Mouse (Mus musculus) spleen, postnatal 4 days (tissue): Measurements from ENCODE around the gene Srebf2.

Source experiments
- DNase-seq, 2 experiments: peaks; one replicate each; pipeline ENCODE4 v3.0.0; 2022; ENCODE audit warnings: low spot score in 2 of 2

The Srebf2 gene

GRCm38 (mm10) chr15:82182311-82182710 lies 35.3 kb downstream of the Srebf2 start:
- no peak for DNase-seq

DNA sequence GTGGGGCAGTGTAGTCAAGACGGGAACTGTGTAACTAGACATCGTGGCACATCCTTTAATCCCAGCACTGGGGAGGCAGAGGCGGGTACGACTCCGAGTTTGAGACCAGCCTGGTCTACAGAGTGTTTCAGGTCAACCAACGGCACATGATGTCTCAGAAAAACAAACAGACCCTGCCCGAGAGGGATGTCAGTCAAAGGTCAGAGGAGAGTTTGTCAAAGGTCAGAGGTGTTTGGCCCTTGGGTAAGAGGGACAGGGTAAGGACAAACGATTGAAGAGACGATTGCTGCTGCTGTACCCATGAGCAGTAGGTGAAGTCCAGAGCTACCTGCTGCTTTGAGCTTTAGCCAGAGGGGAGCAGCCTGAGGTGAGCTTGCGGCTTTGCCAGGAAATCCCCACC lies 36.6 kb downstream of the Srebf2 start:
- no peak for DNase-seq

- peak; percentile 75 to 80 for DNase-seq
Observed at GRCm38 (mm10) chr15:82184183-82184582, 37.2 kb downstream of the Srebf2 start.

DNA sequence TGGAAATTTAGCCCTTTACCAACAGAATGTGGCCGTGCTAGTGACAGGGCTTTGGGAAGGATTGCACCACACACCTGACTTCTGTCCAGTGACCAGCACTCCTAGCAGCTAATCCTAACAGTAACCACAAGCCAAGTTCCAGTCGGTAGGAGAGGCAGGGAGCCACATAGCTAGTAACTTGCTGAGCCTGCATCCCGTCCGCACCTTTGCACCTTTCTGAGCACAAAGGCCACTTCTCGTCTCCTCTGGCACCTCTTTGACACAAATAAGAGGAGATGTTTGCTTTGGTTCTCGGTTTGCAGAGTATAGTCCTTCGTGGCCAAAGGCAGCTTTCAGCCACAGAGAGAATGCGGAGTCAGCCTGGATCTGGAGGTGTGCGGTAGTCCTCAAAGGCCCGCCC lies 37.7 kb downstream of the Srebf2 start:
- no peak for DNase-seq

DNA sequence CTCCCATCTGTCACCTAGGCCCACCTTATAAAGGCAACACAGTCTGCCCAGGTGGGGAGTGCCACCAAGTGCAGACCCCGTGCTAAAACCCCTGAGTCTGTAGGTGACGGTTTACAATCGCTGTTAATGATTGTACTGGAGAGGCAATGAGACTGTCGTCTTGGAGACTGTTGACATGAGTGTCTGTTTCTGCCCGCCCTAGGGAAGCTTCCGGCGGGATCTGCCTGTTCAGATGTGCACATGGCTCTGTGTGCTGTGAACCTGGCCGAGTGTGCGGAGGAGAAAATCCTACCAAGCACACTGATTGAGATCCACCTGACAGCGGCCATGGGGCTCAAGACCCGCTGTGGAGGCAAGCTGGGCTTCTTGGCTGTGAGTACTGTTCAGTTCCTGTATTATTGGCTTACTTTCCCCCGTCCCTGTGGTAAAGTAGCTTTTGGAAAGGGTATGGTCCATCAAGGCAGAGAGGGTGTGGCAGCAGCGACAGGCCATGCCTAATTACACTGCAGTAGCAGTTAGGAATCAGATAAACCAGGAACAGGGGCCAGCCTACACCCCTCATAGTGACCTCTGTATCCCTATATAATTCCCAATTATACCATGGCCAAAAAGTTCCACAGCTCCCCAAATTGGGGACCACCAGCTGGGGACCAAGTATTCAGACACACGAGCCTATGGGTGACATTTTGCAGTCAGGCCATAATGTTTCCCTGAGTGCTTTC lies 38.2 kb downstream of the Srebf2 start:
- no peak for DNase-seq

DNA sequence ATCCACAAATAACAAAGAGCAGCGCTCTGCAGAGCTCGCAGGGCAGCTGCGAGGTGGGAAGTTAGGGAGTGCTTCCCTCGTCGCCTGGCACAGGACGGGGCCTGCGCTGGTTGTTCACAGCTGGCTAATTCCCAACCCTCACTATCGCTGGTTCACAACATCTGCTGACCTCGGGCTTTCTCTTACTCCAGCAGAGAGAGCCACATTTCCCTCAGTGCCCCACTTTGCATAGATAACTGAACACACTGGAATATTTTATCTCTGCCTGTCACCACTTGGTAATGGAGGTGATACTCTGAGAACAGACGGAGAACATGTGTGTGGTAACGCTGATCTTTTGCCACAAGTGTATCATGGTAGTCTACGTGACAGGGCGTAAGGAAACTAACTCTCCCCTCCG lies 39.1 kb downstream of the Srebf2 start:
- DNase-seq = peak in 1 of 2 experiments; percentile 57

GRCm38 (mm10) chr15:82186931-82187330 lies 40.0 kb downstream of the Srebf2 start:
- DNase-seq = peak; percentile 45 to 70

DNA sequence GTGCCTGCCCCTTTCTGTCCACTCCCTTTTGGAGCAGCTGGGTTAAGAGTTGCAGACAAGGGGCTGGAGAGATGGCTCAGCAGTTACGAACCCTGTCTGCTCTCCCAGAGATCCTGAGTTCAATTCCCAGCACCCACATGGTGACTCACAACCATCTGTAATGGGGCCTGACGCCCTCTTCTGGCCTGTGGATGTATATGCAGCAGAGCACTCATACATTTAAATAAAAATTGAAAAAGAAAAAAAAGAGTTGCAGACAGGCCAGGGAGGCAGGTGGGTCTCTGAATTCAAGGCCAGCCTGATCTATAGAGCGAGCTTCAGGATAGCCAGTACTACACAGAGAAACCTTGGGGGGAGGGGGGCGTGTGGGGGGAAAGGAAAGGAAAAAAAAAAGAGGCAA lies 40.4 kb downstream of the Srebf2 start:
- DNase-seq = no peak

- DNase-seq = no peak
Observed at GRCm38 (mm10) chr15:82187924-82188323, 40.9 kb downstream of the Srebf2 start.

- DNase-seq = peak; percentile 70 to 86
Observed at GRCm38 (mm10) chr15:82188481-82189240, 41.7 kb downstream of the Srebf2 start.

GRCm38 (mm10) chr15:82192617-82193016 lies 45.6 kb downstream of the Srebf2 start:
- no peak for DNase-seq

DNA sequence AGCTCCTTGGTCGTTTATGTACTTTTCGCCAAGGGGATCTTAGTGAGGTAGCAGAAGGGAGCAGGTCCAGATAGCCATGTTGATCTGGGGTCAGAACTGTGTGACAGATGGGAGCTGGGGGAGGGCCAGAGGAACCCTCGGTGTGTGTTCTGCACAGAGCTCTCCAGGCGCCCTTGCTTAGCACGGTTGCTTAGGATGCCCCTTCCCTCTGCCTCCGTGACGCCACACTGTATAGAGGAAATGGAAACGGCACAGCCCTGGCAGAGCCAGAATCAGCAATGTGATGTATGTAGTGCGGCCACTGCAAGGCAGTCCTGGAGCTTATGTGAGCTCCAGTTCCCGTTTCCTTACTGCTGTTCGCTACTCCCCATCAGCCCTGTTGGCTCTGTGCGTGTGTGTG lies 49.3 kb downstream of the Srebf2 start:
- DNase-seq = no peak

GRCm38 (mm10) chr15:82197246-82197750 lies 50.3 kb downstream of the Srebf2 start:
- no peak for DNase-seq

DNA sequence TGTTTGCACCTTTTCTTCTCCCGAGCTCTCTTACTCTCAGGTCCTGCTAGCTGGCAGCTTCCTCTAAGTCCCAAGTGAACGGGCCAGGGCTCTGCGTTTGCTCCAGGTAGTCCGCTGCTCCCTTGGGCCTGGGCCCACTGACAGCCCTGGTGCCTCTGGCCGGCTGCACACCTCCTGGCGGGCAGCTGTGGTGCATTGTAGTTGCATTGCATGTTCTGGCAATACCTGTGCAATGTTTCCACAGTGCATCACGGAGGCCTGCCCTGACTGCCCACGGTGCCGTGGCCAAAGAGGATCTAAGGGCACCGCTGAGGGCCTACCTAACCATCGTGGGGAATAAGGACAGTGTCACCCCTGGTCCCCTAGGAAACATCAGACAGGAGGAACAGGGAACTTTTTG lies 51.0 kb downstream of the Srebf2 start:
- peak in 1 of 2 experiments; percentile 70 for DNase-seq

DNA sequence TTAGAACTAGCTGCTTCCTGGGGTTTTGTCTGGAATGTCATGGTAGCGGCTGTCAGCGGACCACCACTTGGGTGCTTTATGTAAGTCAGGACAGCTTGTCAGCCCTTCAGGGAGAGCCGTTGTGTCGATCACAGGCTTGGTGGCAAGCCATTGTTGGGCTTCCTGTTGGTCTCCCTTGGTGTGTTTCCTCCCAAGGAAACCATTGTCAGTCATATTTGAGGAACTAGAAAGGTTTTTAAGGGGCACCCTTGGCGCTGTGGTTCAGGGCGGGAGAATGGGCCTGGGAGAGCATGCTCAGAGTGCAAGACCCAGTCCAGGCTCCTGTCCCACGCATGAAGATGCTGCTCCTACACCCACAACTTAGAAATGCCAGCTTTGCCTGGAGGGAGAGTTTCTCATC lies 51.4 kb downstream of the Srebf2 start:
- DNase-seq = no peak

- no peak for DNase-seq
Observed at GRCm38 (mm10) chr15:82199546-82199945, 52.6 kb downstream of the Srebf2 start.

- no peak for DNase-seq
Observed at GRCm38 (mm10) chr15:82202086-82202485, 55.1 kb downstream of the Srebf2 start.

DNA sequence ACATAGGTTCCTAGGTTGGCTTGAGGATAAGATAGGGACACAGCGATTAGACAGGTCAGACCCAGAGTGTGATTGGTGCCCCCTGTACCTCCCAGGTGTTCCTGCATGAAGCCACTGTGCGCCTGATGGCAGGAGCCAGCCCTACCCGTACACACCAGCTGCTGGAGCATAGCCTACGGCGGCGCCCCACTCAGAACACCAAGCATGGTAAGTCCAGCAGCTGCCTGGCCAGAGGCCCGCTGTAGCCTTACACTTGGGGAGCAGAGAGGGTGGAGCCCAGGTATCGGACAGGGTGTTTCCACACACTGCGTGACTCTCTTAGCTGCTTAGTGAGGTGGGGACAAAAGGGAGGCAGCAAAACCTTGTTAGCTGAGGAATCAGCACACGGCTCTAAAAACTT lies 56.1 kb downstream of the Srebf2 start:
- DNase-seq = no peak

DNA sequence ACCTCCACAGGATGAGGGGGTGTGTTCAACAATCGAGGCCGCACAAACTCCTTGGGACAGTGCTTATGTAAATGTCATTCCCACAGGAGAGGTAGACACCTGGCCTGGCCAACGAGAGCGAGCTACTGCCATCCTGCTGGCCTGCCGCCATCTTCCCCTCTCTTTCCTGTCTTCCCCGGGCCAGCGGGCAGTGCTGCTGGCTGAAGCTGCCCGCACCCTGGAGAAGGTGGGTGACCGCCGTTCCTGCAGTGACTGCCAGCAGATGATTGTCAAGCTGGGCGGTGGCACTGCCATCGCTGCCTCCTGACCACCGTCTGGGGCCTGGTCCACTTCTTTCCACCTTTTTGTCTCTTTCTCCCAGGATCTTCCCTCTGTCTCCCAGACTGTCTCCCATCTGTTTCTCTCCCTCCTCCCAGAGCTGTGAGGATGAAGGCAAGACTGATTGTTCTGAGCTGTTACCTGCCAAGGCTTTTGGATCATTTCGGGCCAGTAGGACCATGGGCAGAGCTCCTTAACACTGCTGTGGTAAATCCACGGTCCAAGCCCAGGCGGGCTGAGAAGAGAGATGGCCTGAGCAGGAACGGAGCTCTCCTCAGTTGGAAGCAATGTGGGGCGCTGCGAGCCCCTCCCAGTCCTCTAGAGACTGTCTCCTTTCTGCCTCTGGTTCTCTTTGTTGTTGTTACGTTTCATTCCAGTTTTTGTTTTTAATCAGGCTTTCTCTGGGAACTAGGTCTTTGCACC lies 56.8 kb downstream of the Srebf2 start:
- DNase-seq = no peak

DNA sequence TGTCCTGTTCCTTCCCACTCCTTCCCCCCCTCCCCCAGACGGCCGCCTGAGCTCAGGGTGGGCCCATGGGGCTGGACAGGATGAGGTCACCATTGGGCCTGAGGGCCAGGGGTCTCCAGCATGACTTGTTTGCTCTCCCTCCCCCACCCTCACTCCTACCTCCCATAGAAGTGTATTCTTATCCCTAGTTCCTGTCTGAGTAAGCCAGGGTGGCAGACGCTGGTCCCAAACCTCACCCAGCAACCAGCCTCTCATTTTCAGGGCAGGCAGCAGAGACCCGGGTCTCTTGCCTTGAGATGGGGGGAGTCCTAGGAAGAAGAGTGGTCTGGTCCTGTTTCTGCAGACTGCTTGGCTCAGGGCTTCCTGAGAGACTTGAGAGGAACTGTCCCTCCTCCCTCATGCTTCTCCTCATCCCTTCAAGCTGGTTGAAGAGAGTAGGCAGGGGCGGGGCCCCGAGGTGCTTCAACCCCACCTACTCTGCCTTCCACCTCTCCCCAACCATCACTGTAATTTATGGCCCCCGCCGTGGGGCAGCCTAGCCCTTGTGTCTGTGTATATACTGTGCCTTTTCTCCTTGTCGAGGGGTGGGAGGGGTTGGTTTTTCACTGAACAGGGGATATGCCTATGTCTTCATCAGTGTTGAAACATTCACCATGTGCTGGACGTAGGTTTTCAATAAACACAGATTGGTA lies 57.8 kb downstream of the Srebf2 start:
- DNase-seq = no peak

- no peak for DNase-seq
Observed at GRCm38 (mm10) chr15:82206365-82207104, 59.6 kb downstream of the Srebf2 start.
